Mouse (Mus musculus): ENCODE results near the gene Rbfox1. TPM values are rescaled to one million over a fixed set of nuclear protein-coding genes. Genes with fewer than 3 reads are reported as not detected.

Rbfox1 gene
- polyA plus RNA-seq, 1 experiment from 2014 or later, result 13.9 TPM

DNA sequence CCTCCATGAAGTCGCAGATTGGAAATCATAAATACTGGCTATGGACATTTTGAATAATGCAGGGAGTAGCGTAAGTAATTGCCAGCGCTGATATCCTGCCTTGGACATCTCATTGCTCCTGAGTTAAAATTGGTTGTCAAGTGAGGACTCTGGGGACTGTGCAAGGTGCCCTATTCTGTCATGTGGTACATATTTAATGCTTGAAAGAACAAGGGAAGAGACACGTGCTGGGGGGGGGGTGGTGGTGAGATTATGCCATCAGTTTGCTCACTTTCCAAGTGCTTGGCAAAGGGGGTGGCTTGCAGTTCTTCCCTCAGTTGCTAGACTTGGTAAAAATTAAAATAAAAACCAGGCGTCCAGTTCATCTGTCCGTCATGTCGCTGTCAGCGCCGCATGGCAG, 462.9 kb downstream of the Rbfox1 start:
- peak overlapping the region; percentile 60 for H3K4me2 ChIP-seq (ENCODE audit: low read depth, low read length)
- peaks cover 29% of the 10 kb centered on the region for H3K27me3 ChIP-seq (replicated peaks; ENCODE audit: control insufficient read depth, insufficient read depth, low read length)
- no peak overlapping the region for H3K27ac ChIP-seq (replicated peaks; ENCODE audit: low read depth, low read length)
- H3K4me1 ChIP-seq (ENCODE audit: control insufficient read depth, insufficient read depth, low read length), result peaks cover 3% of the 10 kb centered on the region; the same call in 1 of the 2 replicates
- H3K9me3 ChIP-seq (ENCODE audit: control insufficient read depth, low read length), result no peaks in the 10 kb centered on the region
- no peak overlapping the region for H3K9ac ChIP-seq (ENCODE audit: low read depth, low read length)
- DNase-seq (ENCODE audit: low spot score) (no peak), ATAC-seq (ENCODE audit: low read depth) (no peak)
- H3K4me3 ChIP-seq (ENCODE audit: low read depth, low read length), result peak overlapping the region; percentile 32
- no peaks in the 10 kb centered on the region for H3K36me3 ChIP-seq (ENCODE audit: control insufficient read depth, insufficient read depth, low read length)
- WGBS, result 27% methylated on average over 9 of the region's 9 CpGs

DNA sequence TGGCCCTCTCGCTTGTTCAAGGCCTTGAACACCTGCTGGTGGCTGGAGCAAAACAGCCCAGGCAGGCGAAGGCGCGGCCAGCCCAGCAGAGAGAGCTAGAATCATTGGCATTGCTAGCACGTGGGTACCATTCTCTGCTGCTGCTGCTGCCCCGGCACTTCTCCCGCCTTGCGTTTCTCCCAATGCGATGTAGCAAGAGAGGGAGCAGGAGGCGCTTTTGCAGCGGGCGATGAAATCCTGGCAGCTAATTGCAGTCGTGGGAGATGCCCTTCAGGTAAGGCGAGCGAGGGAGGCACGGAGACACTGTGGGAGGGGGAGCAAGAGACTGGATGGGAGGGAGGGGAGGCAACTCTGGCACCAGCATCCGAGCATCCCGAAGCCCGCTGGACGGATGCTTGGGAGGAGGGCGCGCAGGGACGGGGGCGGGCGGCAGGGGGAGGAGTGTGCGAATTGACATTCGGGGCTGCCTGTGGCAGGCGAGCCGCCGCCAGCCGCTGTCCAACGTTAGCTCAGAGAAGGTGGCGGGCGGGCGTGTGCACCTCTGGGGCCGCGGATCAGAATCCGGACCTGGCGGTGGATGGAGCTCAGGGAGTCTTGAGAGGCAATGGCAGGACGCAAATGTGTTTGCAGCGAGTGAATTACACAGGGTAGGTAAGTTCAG, 463.6 kb downstream of the Rbfox1 start:
- ATAC-seq (ENCODE audit: low read depth) (peak; percentile 78), DNase-seq (ENCODE audit: low spot score) (peak; percentile 40)
- H3K9me3 ChIP-seq (ENCODE audit: control insufficient read depth, low read length), result no peaks in the 10 kb centered on the region
- H3K4me2 ChIP-seq (ENCODE audit: low read depth, low read length), result peak overlapping the region; percentile 60
- WGBS, result 1% methylated on average over 36 of the region's 41 CpGs
- H3K27ac ChIP-seq (replicated peaks; ENCODE audit: low read depth, low read length), result no peak overlapping the region
- peak overlapping the region; percentile 32 for H3K4me3 ChIP-seq (ENCODE audit: low read depth, low read length)
- 0 out of 2 replicates have a peak overlapping the region, but pooled peaks have one; percentile 31 for H3K9ac ChIP-seq (ENCODE audit: low read depth, low read length)
- peaks cover 29% of the 10 kb centered on the region for H3K27me3 ChIP-seq (replicated peaks; ENCODE audit: control insufficient read depth, insufficient read depth, low read length)
- H3K4me1 ChIP-seq (ENCODE audit: control insufficient read depth, insufficient read depth, low read length), result peaks cover 3% of the 10 kb centered on the region; the same call in 1 of the 2 replicates
- H3K36me3 ChIP-seq (ENCODE audit: control insufficient read depth, insufficient read depth, low read length), result no peaks in the 10 kb centered on the region

DNA sequence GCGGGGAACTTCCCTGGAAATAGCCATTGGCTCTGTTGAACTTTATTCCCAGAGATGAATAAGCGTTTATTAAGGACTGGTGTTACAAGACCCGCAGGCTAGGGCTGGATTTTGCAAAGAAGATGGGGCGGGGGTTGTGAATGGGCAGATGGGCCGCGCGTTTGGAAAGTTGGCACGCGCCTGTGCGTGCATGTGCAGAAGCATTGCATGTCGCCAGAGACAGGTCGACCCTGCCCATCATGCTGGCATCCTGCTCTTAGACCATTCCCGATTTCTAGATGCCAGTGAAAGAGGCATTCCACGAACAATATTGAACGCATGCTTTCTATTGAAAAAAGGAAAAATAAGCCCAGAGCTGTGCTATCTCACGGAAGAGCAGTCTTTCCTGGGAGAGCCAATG, 464.2 kb downstream of the Rbfox1 start:
- Histone ChIP-seq H3K4me2 (ENCODE audit: low read depth, low read length) (peak overlapping the region; percentile 60), H3K9ac (ENCODE audit: low read depth, low read length) (no peak overlapping the region)

DNA sequence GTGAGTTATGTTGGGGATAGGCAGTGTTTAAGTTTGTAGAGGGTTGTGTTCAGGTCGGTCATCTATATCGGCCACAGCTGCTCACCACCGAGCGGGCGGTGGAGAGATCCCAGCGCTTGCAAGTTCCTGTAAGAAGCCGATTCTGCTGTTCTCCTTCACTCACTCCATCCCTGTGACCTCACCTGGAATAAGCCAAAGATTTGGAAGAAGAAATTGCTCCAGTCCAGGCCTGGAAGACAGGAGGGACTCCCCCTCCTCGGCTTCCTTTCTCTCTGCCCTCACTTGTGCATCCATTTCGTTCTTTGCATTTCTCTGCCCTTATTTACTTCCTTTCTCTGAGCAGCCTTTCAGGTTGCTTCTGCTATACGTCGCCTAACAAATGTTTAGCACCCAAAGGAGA, 465.1 kb downstream of the Rbfox1 start:
- Histone ChIP-seq H3K9me3 (ENCODE audit: control insufficient read depth, low read length) (no peaks in the 10 kb centered on the region), H3K27ac (replicated peaks; ENCODE audit: low read depth, low read length) (no peak overlapping the region), H3K9ac (ENCODE audit: low read depth, low read length) (no peak overlapping the region), H3K4me2 (ENCODE audit: low read depth, low read length) (no peak overlapping the region), H3K4me3 (ENCODE audit: low read depth, low read length) (no peak overlapping the region), H3K4me1 (ENCODE audit: control insufficient read depth, insufficient read depth, low read length) (peaks cover 3% of the 10 kb centered on the region; the same call in 1 of the 2 replicates), H3K36me3 (ENCODE audit: control insufficient read depth, insufficient read depth, low read length) (no peaks in the 10 kb centered on the region), H3K27me3 (replicated peaks; ENCODE audit: control insufficient read depth, insufficient read depth, low read length) (peaks cover 29% of the 10 kb centered on the region)
- 87% methylated on average over 11 of the region's 11 CpGs for WGBS
- ATAC-seq (ENCODE audit: low read depth), result no peak
- DNase-seq (ENCODE audit: low spot score), result no peak

More for the DNA sequence above, 464.2 kb downstream of the Rbfox1 start:
- Histone ChIP-seq H3K36me3 (ENCODE audit: control insufficient read depth, insufficient read depth, low read length) (no peaks in the 10 kb centered on the region), H3K4me1 (ENCODE audit: control insufficient read depth, insufficient read depth, low read length) (peaks cover 3% of the 10 kb centered on the region; the same call in 1 of the 2 replicates), H3K27me3 (replicated peaks; ENCODE audit: control insufficient read depth, insufficient read depth, low read length) (peaks cover 29% of the 10 kb centered on the region), H3K27ac (replicated peaks; ENCODE audit: low read depth, low read length) (no peak overlapping the region), H3K4me3 (ENCODE audit: low read depth, low read length) (peak overlapping the region; percentile 32), H3K9me3 (ENCODE audit: control insufficient read depth, low read length) (no peaks in the 10 kb centered on the region)
- ATAC-seq (ENCODE audit: low read depth) (no peak), DNase-seq (ENCODE audit: low spot score) (no peak)
- 26% methylated on average over 16 of the region's 16 CpGs for WGBS

GRCm38 (mm10) chr16:6353191-6353590, 468.0 kb downstream of the Rbfox1 start:
- Histone ChIP-seq H3K36me3 (ENCODE audit: control insufficient read depth, insufficient read depth, low read length) (no peaks in the 10 kb centered on the region), H3K27ac (replicated peaks; ENCODE audit: low read depth, low read length) (no peak overlapping the region), H3K4me2 (ENCODE audit: low read depth, low read length) (no peak overlapping the region), H3K9me3 (ENCODE audit: control insufficient read depth, low read length) (no peaks in the 10 kb centered on the region), H3K4me1 (ENCODE audit: control insufficient read depth, insufficient read depth, low read length) (peaks cover 3% of the 10 kb centered on the region; the same call in 1 of the 2 replicates), H3K9ac (ENCODE audit: low read depth, low read length) (no peak overlapping the region), H3K4me3 (ENCODE audit: low read depth, low read length) (no peak overlapping the region), H3K27me3 (replicated peaks; ENCODE audit: control insufficient read depth, insufficient read depth, low read length) (peaks cover 20% of the 10 kb centered on the region)
- DNase-seq (ENCODE audit: low spot score), result no peak
- no peak for ATAC-seq (ENCODE audit: low read depth)
- 82% methylated on average over 5 of the region's 5 CpGs for WGBS

- ATAC-seq (ENCODE audit: low read depth), result no peak
- no peak overlapping the region for H3K27ac ChIP-seq (replicated peaks; ENCODE audit: low read depth, low read length)
- H3K36me3 ChIP-seq (ENCODE audit: control insufficient read depth, insufficient read depth, low read length), result no peaks in the 10 kb centered on the region
- no peaks in the 10 kb centered on the region for H3K4me1 ChIP-seq (ENCODE audit: control insufficient read depth, insufficient read depth, low read length)
- H3K27me3 ChIP-seq (replicated peaks; ENCODE audit: control insufficient read depth, insufficient read depth, low read length), result no peaks in the 10 kb centered on the region
- H3K9ac ChIP-seq (ENCODE audit: low read depth, low read length), result no peak overlapping the region
- no peak for DNase-seq (ENCODE audit: low spot score)
- H3K9me3 ChIP-seq (ENCODE audit: control insufficient read depth, low read length), result no peaks in the 10 kb centered on the region
- no peak overlapping the region for H3K4me3 ChIP-seq (ENCODE audit: low read depth, low read length)
- H3K4me2 ChIP-seq (ENCODE audit: low read depth, low read length), result no peak overlapping the region
- WGBS, result 70% methylated on average over 3 of the region's 3 CpGs
These were observed 471.8 kb downstream of the Rbfox1 start for GRCm38 (mm10) chr16:6356931-6357330.

GRCm38 (mm10) chr16:6365793-6366192, 480.6 kb downstream of the Rbfox1 start:
- H3K4me2 ChIP-seq (ENCODE audit: low read depth, low read length), result no peak overlapping the region
- no peaks in the 10 kb centered on the region for H3K9me3 ChIP-seq (ENCODE audit: control insufficient read depth, low read length)
- H3K27me3 ChIP-seq (replicated peaks; ENCODE audit: control insufficient read depth, insufficient read depth, low read length), result no peaks in the 10 kb centered on the region
- H3K27ac ChIP-seq (replicated peaks; ENCODE audit: low read depth, low read length), result no peak overlapping the region
- ATAC-seq (ENCODE audit: low read depth), result no peak
- H3K36me3 ChIP-seq (ENCODE audit: control insufficient read depth, insufficient read depth, low read length), result no peaks in the 10 kb centered on the region
- no peak overlapping the region for H3K4me3 ChIP-seq (ENCODE audit: low read depth, low read length)
- no peak overlapping the region for H3K9ac ChIP-seq (ENCODE audit: low read depth, low read length)
- no peaks in the 10 kb centered on the region for H3K4me1 ChIP-seq (ENCODE audit: control insufficient read depth, insufficient read depth, low read length)
- WGBS, result 87% methylated on average over 2 of the region's 2 CpGs
- DNase-seq (ENCODE audit: low spot score), result no peak

DNA sequence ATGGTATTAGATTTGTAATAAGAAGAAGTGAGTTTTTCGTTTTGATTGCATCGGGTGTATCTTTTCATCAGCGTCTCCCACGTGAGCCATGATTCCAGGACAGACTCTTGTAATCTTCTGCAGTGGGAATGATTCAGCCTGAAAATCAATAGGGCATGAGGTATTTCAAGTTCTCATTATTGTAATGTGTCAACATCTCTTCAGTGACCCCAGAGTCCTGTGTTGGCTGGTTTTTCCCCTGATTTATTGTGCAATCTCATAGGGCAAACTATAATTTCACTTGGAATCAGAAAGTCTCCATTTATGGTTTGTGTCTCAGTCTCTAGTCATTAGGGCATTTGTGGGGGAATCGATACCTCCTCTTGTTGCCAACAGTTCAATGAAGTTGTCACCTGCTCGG, 481.5 kb downstream of the Rbfox1 start:
- H3K4me3 ChIP-seq (ENCODE audit: low read depth, low read length), result no peak overlapping the region
- no peak overlapping the region for H3K9ac ChIP-seq (ENCODE audit: low read depth, low read length)
- no peaks in the 10 kb centered on the region for H3K4me1 ChIP-seq (ENCODE audit: control insufficient read depth, insufficient read depth, low read length)
- DNase-seq (ENCODE audit: low spot score) (no peak), ATAC-seq (ENCODE audit: low read depth) (no peak)
- H3K27me3 ChIP-seq (replicated peaks; ENCODE audit: control insufficient read depth, insufficient read depth, low read length), result no peaks in the 10 kb centered on the region
- H3K9me3 ChIP-seq (ENCODE audit: control insufficient read depth, low read length), result no peaks in the 10 kb centered on the region
- no peak overlapping the region for H3K27ac ChIP-seq (replicated peaks; ENCODE audit: low read depth, low read length)
- no peak overlapping the region for H3K4me2 ChIP-seq (ENCODE audit: low read depth, low read length)
- WGBS, result 79% methylated on average over 6 of the region's 6 CpGs
- H3K36me3 ChIP-seq (ENCODE audit: control insufficient read depth, insufficient read depth, low read length), result no peaks in the 10 kb centered on the region

DNA sequence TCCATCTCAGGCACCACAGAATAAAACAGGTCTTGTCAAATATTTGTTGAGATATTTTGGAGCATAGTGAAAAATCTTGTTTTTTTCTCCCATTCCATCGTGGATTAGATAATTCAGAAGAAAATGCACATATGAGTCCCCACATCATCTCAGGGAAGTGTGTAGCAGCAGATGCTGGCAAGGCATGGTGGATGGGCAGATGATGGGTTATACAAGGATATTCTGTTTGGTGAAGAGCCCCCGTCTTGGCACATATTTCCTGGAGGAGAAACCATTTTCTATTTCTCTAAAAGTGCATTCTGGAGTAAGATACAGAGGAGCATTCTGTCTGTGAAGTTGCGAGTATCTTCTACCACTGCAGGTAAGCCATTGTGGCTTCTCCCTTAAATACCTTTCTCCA, 495.8 kb downstream of the Rbfox1 start:
- Histone ChIP-seq H3K27me3 (replicated peaks; ENCODE audit: control insufficient read depth, insufficient read depth, low read length) (no peaks in the 10 kb centered on the region), H3K4me1 (ENCODE audit: control insufficient read depth, insufficient read depth, low read length) (no peaks in the 10 kb centered on the region), H3K36me3 (ENCODE audit: control insufficient read depth, insufficient read depth, low read length) (no peaks in the 10 kb centered on the region), H3K27ac (replicated peaks; ENCODE audit: low read depth, low read length) (no peak overlapping the region), H3K9ac (ENCODE audit: low read depth, low read length) (no peak overlapping the region), H3K4me2 (ENCODE audit: low read depth, low read length) (no peak overlapping the region), H3K9me3 (ENCODE audit: control insufficient read depth, low read length) (no peaks in the 10 kb centered on the region), H3K4me3 (ENCODE audit: low read depth, low read length) (no peak overlapping the region)
- 84% methylated on average over 3 of the region's 3 CpGs for WGBS
- ATAC-seq (ENCODE audit: low read depth) (no peak), DNase-seq (ENCODE audit: low spot score) (no peak)

All from embryonic facial prominence, embryonic 14.5 days (tissue).